Comparison of ENCODE assay signal across 8 mouse cellular contexts in the genomic region with DNA sequence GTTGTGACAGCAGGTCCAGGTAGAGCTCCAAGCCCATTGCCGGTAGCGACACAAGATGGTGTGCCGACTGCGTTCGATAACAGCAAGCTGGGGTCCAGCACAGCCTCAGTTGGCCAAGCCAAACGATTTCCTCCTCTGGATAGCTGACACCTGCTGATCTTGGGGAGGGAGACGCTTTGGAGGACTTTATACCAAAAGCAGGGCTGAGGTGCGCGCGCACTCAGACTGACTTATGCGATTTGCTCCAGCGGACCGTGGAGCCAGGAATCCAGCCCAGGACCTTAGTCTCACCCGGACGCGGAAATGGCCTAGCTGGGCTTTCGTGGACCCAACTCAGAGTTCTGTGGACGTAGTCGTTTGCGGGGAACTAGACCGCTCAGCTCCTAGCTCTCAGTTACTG. TPM values are rescaled to one million over a fixed set of nuclear protein-coding genes. Genes with fewer than 3 reads are reported as not detected.
DNase-seq lines count a peak whose midpoint lies in the region; ATAC-seq and TF ChIP-seq lines count a peak whose summit lies in the region.

No protein-coding gene starts in this region.

- H3K9ac ChIP-seq in intestine, embryonic 16.5 days (ENCODE audit: low read depth, low read length) = peak overlapping the region; percentile 72
- H3K9ac ChIP-seq in liver, postnatal 0 days (replicated peaks) = peak overlapping the region; percentile 74
- peak overlapping the region; percentile 56 for H3K9ac ChIP-seq in neural tube, embryonic 13.5 days

- ATAC-seq in cerebellum, adult (ENCODE audit: insufficient number of reproducible peaks, low FRiP score, low TSS enrichment) = no peak
- ATAC-seq in common myeloid progenitor, adult 5-6 weeks (replicated peaks; ENCODE audit: low read depth, poor library complexity, severe bottlenecking) = peak; percentile 18
- ATAC-seq in intestine, embryonic 16.5 days = peak; percentile 62
- ATAC-seq in liver, postnatal 0 days = peak; percentile 6; the same call in 1 of the 2 replicates
- no peak for ATAC-seq in neural tube, embryonic 13.5 days (ENCODE audit: low read depth)

- WGBS in intestine, embryonic 16.5 days = under 1% methylated on average over 21 of the region's 21 CpGs
- WGBS in liver, postnatal 0 days (ENCODE audit: insufficient replicate concordance) = 2% methylated on average over 21 of the region's 21 CpGs
- WGBS in neural tube, embryonic 13.5 days = 2% methylated on average over 21 of the region's 21 CpGs

- no peak for TF ChIP-seq CTCF in liver, postnatal 0 days (IDR thresholded peaks at IDR 0.05; ENCODE audit: low read depth)

- no peaks in the 10 kb centered on the region for H3K36me3 ChIP-seq in intestine, embryonic 16.5 days (ENCODE audit: control insufficient read depth, insufficient read depth, low read length)
- no peaks in the 10 kb centered on the region for H3K36me3 ChIP-seq in liver, postnatal 0 days (replicated peaks; ENCODE audit: insufficient read depth, low read length)
- H3K36me3 ChIP-seq in neural tube, embryonic 13.5 days = no peaks in the 10 kb centered on the region

- H3K27ac ChIP-seq in intestine, embryonic 16.5 days (ENCODE audit: low read length) = peak overlapping the region; percentile 81
- peak overlapping the region; percentile 95 for H3K27ac ChIP-seq in liver, postnatal 0 days (ENCODE audit: low read depth)
- no peak overlapping the region for H3K27ac ChIP-seq in neural tube, embryonic 13.5 days (replicated peaks)

- TF ChIP-seq EP300 in liver, postnatal 0 days (IDR thresholded peaks at IDR 0.05; ENCODE audit: low read depth) = no peak

- DNase-seq in cerebellum, adult 11 months = peak; percentile 59
- peak; percentile 64 to 79 for DNase-seq in gastrocnemius, postnatal 4 days (ENCODE audit: low spot score in 2 of 2)
- peak; percentile 83 for DNase-seq in liver, postnatal 0 days
- peak; percentile 83 for DNase-seq in thymus, postnatal 0 days (ENCODE audit: low spot score)

- H3K9me3 ChIP-seq in intestine, embryonic 16.5 days (ENCODE audit: control insufficient read depth, low read length) = no peaks in the 10 kb centered on the region
- H3K9me3 ChIP-seq in liver, postnatal 0 days (ENCODE audit: low read length) = no peaks in the 10 kb centered on the region
- no peaks in the 10 kb centered on the region for H3K9me3 ChIP-seq in neural tube, embryonic 13.5 days

- peaks cover 19% of the 10 kb centered on the region for H3K4me1 ChIP-seq in intestine, embryonic 16.5 days (ENCODE audit: control insufficient read depth, insufficient read depth, low read length)
- H3K4me1 ChIP-seq in liver, postnatal 0 days (ENCODE audit: insufficient read depth) = peaks cover 49% of the 10 kb centered on the region
- H3K4me1 ChIP-seq in neural tube, embryonic 13.5 days (replicated peaks) = peaks cover 43% of the 10 kb centered on the region

- H3K4me3 ChIP-seq in intestine, embryonic 16.5 days (ENCODE audit: low read length) = peak overlapping the region; percentile 60
- H3K4me3 ChIP-seq in liver, postnatal 0 days (ENCODE audit: low read depth, low read length) = peak overlapping the region; percentile 58
- H3K4me3 ChIP-seq in neural tube, embryonic 13.5 days = peak overlapping the region; percentile 34

- H3K4me2 ChIP-seq in intestine, embryonic 16.5 days (ENCODE audit: low read depth, low read length) = peak overlapping the region; percentile 82
- peak overlapping the region; percentile 89 for H3K4me2 ChIP-seq in liver, postnatal 0 days (ENCODE audit: low read depth, low read length)
- peak overlapping the region; percentile 63 for H3K4me2 ChIP-seq in neural tube, embryonic 13.5 days

- no peaks in the 10 kb centered on the region for H3K27me3 ChIP-seq in intestine, embryonic 16.5 days (replicated peaks; ENCODE audit: control insufficient read depth, insufficient read depth, low read length)
- no peaks in the 10 kb centered on the region for H3K27me3 ChIP-seq in liver, postnatal 0 days (ENCODE audit: insufficient read depth, low read length)
- peaks cover 33% of the 10 kb centered on the region for H3K27me3 ChIP-seq in neural tube, embryonic 13.5 days

RNA-seq across cellular contexts. Expression of a gene that starts 3.0 kb away (rescaled TPM):
- total RNA-seq in common myeloid progenitor, adult 5-6 weeks (2017) = 10.7 and 19.0 TPM in 2 replicates
- total RNA-seq in gastrocnemius, postnatal 4 days (2021) = 1 to 10 TPM; 7.6 to 9.2 TPM
- 78.3 and 83.7 TPM in 2 replicates for polyA plus RNA-seq in intestine, embryonic 16.5 days (2015; fragmentation: Nextera tagmentation; extraction: Ambion mirVana)
- 148 and 175 TPM in 2 replicates for polyA plus RNA-seq in liver, postnatal 0 days (2015; fragmentation: Nextera tagmentation; extraction: Ambion mirVana)
- polyA plus RNA-seq in neural tube, embryonic 13.5 days (2015; fragmentation: Nextera tagmentation; extraction: Ambion mirVana) = 5.8 and 8.0 TPM in 2 replicates
- polyA plus RNA-seq in thymus, postnatal 0 days (2015; fragmentation: Nextera tagmentation; extraction: Ambion mirVana) = 77.5 and 78.6 TPM in 2 replicates

RNA-seq across cellular contexts. Expression of a gene that starts 11.9 kb away (rescaled TPM):
- total RNA-seq in common myeloid progenitor, adult 5-6 weeks (2017) = not detected in 2 replicates
- not detected for total RNA-seq in gastrocnemius, postnatal 4 days (2021)
- not detected in 2 replicates for polyA plus RNA-seq in intestine, embryonic 16.5 days (2015; fragmentation: Nextera tagmentation; extraction: Ambion mirVana)
- not detected in 2 replicates for polyA plus RNA-seq in liver, postnatal 0 days (2015; fragmentation: Nextera tagmentation; extraction: Ambion mirVana)
- not detected in 2 replicates for polyA plus RNA-seq in neural tube, embryonic 13.5 days (2015; fragmentation: Nextera tagmentation; extraction: Ambion mirVana)
- polyA plus RNA-seq in thymus, postnatal 0 days (2015; fragmentation: Nextera tagmentation; extraction: Ambion mirVana) = 0.14 and 0.18 TPM in 2 replicates

RNA-seq across cellular contexts. Expression of a gene that starts 25.8 kb away (rescaled TPM):
- 521 and 525 TPM in 2 replicates for total RNA-seq in common myeloid progenitor, adult 5-6 weeks (2017)
- 100 to 1,000 TPM; 164 TPM for total RNA-seq in gastrocnemius, postnatal 4 days (2021)
- 1,982 and 2,201 TPM in 2 replicates for polyA plus RNA-seq in intestine, embryonic 16.5 days (2015; fragmentation: Nextera tagmentation; extraction: Ambion mirVana)
- polyA plus RNA-seq in liver, postnatal 0 days (2015; fragmentation: Nextera tagmentation; extraction: Ambion mirVana) = 1,043 and 1,160 TPM in 2 replicates
- 1,679 and 1,725 TPM in 2 replicates for polyA plus RNA-seq in neural tube, embryonic 13.5 days (2015; fragmentation: Nextera tagmentation; extraction: Ambion mirVana)
- polyA plus RNA-seq in thymus, postnatal 0 days (2015; fragmentation: Nextera tagmentation; extraction: Ambion mirVana) = 1,368 and 1,597 TPM in 2 replicates

RNA-seq across cellular contexts. Expression of a gene that starts 35.9 kb away (rescaled TPM):
- total RNA-seq in common myeloid progenitor, adult 5-6 weeks (2017) = 0.63 and 0.96 TPM in 2 replicates
- 10 to 100 TPM; 10.2 to 11.8 TPM for total RNA-seq in gastrocnemius, postnatal 4 days (2021)
- 16.4 and 19.2 TPM in 2 replicates for polyA plus RNA-seq in intestine, embryonic 16.5 days (2015; fragmentation: Nextera tagmentation; extraction: Ambion mirVana)
- 77.5 and 78.5 TPM in 2 replicates for polyA plus RNA-seq in liver, postnatal 0 days (2015; fragmentation: Nextera tagmentation; extraction: Ambion mirVana)
- 5.6 and 6.0 TPM in 2 replicates for polyA plus RNA-seq in neural tube, embryonic 13.5 days (2015; fragmentation: Nextera tagmentation; extraction: Ambion mirVana)
- polyA plus RNA-seq in thymus, postnatal 0 days (2015; fragmentation: Nextera tagmentation; extraction: Ambion mirVana) = 2.2 and 2.8 TPM in 2 replicates

RNA-seq across cellular contexts. Expression of a gene that starts 53.0 kb away (rescaled TPM):
- 2.3 and 7.5 TPM in 2 replicates for total RNA-seq in common myeloid progenitor, adult 5-6 weeks (2017)
- 1 to 10 TPM; 5.4 to 6.8 TPM for total RNA-seq in gastrocnemius, postnatal 4 days (2021)
- polyA plus RNA-seq in intestine, embryonic 16.5 days (2015; fragmentation: Nextera tagmentation; extraction: Ambion mirVana) = 49.1 and 53.1 TPM in 2 replicates
- polyA plus RNA-seq in liver, postnatal 0 days (2015; fragmentation: Nextera tagmentation; extraction: Ambion mirVana) = 32.6 and 39.3 TPM in 2 replicates
- polyA plus RNA-seq in neural tube, embryonic 13.5 days (2015; fragmentation: Nextera tagmentation; extraction: Ambion mirVana) = 0.96 and 1.3 TPM in 2 replicates
- 9.9 and 10.1 TPM in 2 replicates for polyA plus RNA-seq in thymus, postnatal 0 days (2015; fragmentation: Nextera tagmentation; extraction: Ambion mirVana)

Comparison
In these comparisons a context has a peak if more than half of its experiments do, and no peak if none do; other contexts are left out.
1. ATAC-seq: peak in common myeloid progenitor, adult 5-6 weeks (single experiment), intestine, embryonic 16.5 days (single experiment) and liver, postnatal 0 days (single experiment); none in cerebellum, adult (single experiment) and neural tube, embryonic 13.5 days (single experiment).
2. Peak in every context shown above with its lines, with median percentiles within 50 percentile points of each other: DNase-seq, H3K4me2 ChIP-seq, H3K4me3 ChIP-seq and H3K9ac ChIP-seq.